Mouse (Mus musculus) urinary bladder, postnatal 4 days (tissue): ENCODE data around the gene Gpr162.
"Not testable (repeated sequence)": the region's sequence is repeated elsewhere in the genome, so short reads cannot be mapped to it uniquely, and the experiment has no call there.

ENCODE experiments used
- DNase-seq, 2 experiments: peaks; one replicate each; pipeline ENCODE4 v3.0.0; 2021 to 2022; ENCODE audit warnings: low spot score in 2 of 2

Gene Gpr162

GRCm38 (mm10) chr6:124836411-124836810 is 27.4 kb downstream of the Gpr162 start:
- no peak for DNase-seq

- DNase-seq = no peak
Measured at GRCm38 (mm10) chr6:124835531-124835930, 28.3 kb downstream of the Gpr162 start.

GRCm38 (mm10) chr6:124834512-124835081 is 29.2 kb downstream of the Gpr162 start:
- DNase-seq = no peak

GRCm38 (mm10) chr6:124831649-124832048 is 32.1 kb downstream of the Gpr162 start:
- DNase-seq = no peak

- DNase-seq = not testable (repeated sequence)
Measured at GRCm38 (mm10) chr6:124831199-124831598, 32.6 kb downstream of the Gpr162 start.

GRCm38 (mm10) chr6:124829799-124830700 is 33.7 kb downstream of the Gpr162 start:
- DNase-seq = peak; percentile 88 to 91

- peak; percentile 98 to 99 for DNase-seq
Measured at GRCm38 (mm10) chr6:124828868-124829798, 34.6 kb downstream of the Gpr162 start, which contains the start of the genes Usp5 and Cdca3. TSS of gene Usp5 (minus strand) at chr6:124829484. TSS of gene Cdca3 (plus strand) at chr6:124829547.

- DNase-seq = peak in 1 of 2 experiments; percentile 60
Measured at GRCm38 (mm10) chr6:124828101-124828592, 35.6 kb downstream of the Gpr162 start.

- no peak for DNase-seq
Measured at GRCm38 (mm10) chr6:124822049-124822448, 41.7 kb downstream of the Gpr162 start.

GRCm38 (mm10) chr6:124820891-124821290 is 42.9 kb downstream of the Gpr162 start:
- no peak for DNase-seq

GRCm38 (mm10) chr6:124817971-124818370 is 45.8 kb downstream of the Gpr162 start:
- DNase-seq = no peak

GRCm38 (mm10) chr6:124817563-124817962 is 46.2 kb downstream of the Gpr162 start:
- no peak for DNase-seq

- no peak for DNase-seq
Measured at GRCm38 (mm10) chr6:124817125-124817524, 46.7 kb downstream of the Gpr162 start.

- DNase-seq = no peak
Measured at GRCm38 (mm10) chr6:124816611-124817010, 47.2 kb downstream of the Gpr162 start.

GRCm38 (mm10) chr6:124814858-124815774 is 48.7 kb downstream of the Gpr162 start:
- DNase-seq = peak in 1 of 2 experiments; percentile 41

GRCm38 (mm10) chr6:124814448-124814847 is 49.3 kb downstream of the Gpr162 start:
- DNase-seq = peak in 1 of 2 experiments; percentile 58

GRCm38 (mm10) chr6:124813933-124814332 is 49.9 kb downstream of the Gpr162 start, which contains the start of gene Tpi1:
TSS of gene Tpi1 (minus strand) at chr6:124814296.
- DNase-seq = peak; percentile 89 to 92

GRCm38 (mm10) chr6:124813496-124813895 is 50.3 kb downstream of the Gpr162 start:
- peak in 1 of 2 experiments; percentile 49 for DNase-seq

- DNase-seq = no peak
Measured at GRCm38 (mm10) chr6:124812848-124813247, 50.9 kb downstream of the Gpr162 start.
